Mouse (Mus musculus): ENCODE results near the gene Carnmt1. TPM values are rescaled to one million over a fixed set of nuclear protein-coding genes. Genes with fewer than 3 reads are reported as not detected.

The Carnmt1 gene
- 14.5 and 15.5 TPM in 2 replicates for polyA plus RNA-seq (2015; fragmentation: Nextera tagmentation; extraction: Ambion mirVana)

DNA sequence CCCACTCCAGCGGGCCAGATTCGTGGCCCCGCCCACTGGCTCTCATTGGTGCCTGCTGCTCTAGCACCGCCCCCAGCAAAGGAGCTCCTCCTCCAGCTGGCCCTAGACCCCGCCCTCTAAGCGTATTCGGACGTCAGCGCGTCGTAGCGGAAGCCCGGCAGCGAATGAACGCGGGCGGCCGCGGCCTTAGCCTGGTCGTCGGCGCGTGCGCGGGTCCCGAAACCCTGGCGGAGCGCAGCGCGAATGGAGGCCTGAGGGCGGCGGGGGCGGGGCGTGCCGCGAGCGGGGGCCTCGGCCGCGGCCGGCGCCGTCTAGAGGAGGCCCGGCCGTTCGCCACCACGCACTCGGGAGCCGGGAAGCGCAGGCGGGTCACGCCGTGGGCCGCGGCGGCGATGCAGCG lies at the start of gene Carnmt1:
Gene Carnmt1 (plus strand): TSS at position 157 of the 400 bp plus-strand sequence.
- no peak for TF ChIP-seq CTCF (IDR thresholded peaks at IDR 0.05; ENCODE audit: low read depth)
- no peaks in the 10 kb centered on the region for H3K27me3 ChIP-seq (replicated peaks; ENCODE audit: control insufficient read depth, insufficient read depth, low read length)
- WGBS: under 1% methylated on average over 46 of the region's 58 CpGs

DNA sequence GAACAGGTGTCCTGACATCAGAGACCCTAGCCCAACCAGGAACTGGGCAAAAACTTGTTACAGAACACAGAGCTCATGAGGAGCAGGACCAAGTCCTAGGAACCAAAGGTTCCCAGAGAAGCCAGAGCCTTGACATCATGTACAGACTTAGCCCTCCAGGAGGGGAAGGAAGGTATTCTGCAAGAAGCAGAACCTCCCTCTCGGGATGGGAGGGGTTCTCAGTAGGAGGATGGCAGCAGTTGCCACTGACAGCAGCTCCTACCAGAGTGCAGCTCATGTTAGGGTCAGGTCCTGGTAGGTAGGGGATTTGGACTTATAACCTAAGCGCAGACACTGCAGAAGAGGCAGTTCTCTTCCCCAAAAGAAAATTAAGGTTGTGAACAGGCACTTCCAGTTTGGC lies 46.7 kb upstream of the Carnmt1 start:
- Histone ChIP-seq H3K4me3 (ENCODE audit: low read depth, low read length) (no peak overlapping the region), H3K36me3 (ENCODE audit: control insufficient read depth, insufficient read depth) (no peaks in the 10 kb centered on the region), H3K4me1 (replicated peaks; ENCODE audit: control insufficient read depth, insufficient read depth, low read length) (no peaks in the 10 kb centered on the region; the same call in 1 of the 2 replicates), H3K27ac (ENCODE audit: low read depth, low read length) (no peak overlapping the region), H3K4me2 (replicated peaks; ENCODE audit: low read depth) (no peak overlapping the region), H3K27me3 (replicated peaks; ENCODE audit: control insufficient read depth, insufficient read depth, low read length) (no peaks in the 10 kb centered on the region), H3K9ac (ENCODE audit: low read depth, low read length) (no peak overlapping the region), H3K9me3 (ENCODE audit: control insufficient read depth) (no peaks in the 10 kb centered on the region)
- WGBS: 80% methylated on average over 2 of the region's 2 CpGs
- ATAC-seq: no peak
- TF ChIP-seq CTCF (IDR thresholded peaks at IDR 0.05; ENCODE audit: low read depth): no peak

More for the DNA sequence above, at the start of gene Carnmt1:
- no peaks in the 10 kb centered on the region for H3K9me3 ChIP-seq (ENCODE audit: control insufficient read depth)
- H3K4me1 ChIP-seq (replicated peaks; ENCODE audit: control insufficient read depth, insufficient read depth, low read length): no peaks in the 10 kb centered on the region
- H3K27ac ChIP-seq (ENCODE audit: low read depth, low read length): peak within 1 kb of the TSS; percentile 89
- peak within 1 kb of the TSS; percentile 73 for H3K9ac ChIP-seq (ENCODE audit: low read depth, low read length)
- peak within 1 kb of the TSS; percentile 85 for H3K4me2 ChIP-seq (replicated peaks; ENCODE audit: low read depth)
- H3K36me3 ChIP-seq (ENCODE audit: control insufficient read depth, insufficient read depth): no peaks in the 10 kb centered on the region
- peak; percentile 97 for ATAC-seq
- H3K4me3 ChIP-seq (ENCODE audit: low read depth, low read length): peak within 1 kb of the TSS; percentile 74

DNA sequence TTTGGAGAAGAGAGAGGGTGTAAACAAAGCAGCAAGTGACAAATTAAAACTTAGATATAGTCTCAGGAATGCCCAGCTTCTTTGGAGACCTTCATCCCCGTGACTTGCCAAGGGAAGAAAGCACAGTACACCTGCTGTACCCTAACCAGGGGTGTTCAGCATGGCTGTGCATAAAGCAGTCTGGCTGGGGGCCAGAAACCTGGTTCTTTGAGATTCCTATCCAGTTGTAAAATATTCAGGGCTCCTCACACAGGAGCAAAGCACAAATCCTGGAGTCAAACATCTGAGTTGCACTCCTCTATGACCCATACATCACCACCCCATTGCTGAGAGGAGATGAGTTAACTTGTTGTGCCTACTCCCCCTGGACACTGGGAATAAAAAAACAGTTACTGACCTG lies 41.0 kb upstream of the Carnmt1 start:
- no peak overlapping the region for H3K9ac ChIP-seq (ENCODE audit: low read depth, low read length)
- H3K27ac ChIP-seq (ENCODE audit: low read depth, low read length): no peak overlapping the region
- ATAC-seq: no peak
- peak overlapping the region; percentile 64; the same call in 1 of the 2 replicates for H3K4me2 ChIP-seq (replicated peaks; ENCODE audit: low read depth)
- TF ChIP-seq CTCF (IDR thresholded peaks at IDR 0.05; ENCODE audit: low read depth): no peak
- H3K4me1 ChIP-seq (replicated peaks; ENCODE audit: control insufficient read depth, insufficient read depth, low read length): no peaks in the 10 kb centered on the region
- whole genome bisulfite sequencing: 63% methylated on average over 1 of the region's 1 CpGs
- H3K4me3 ChIP-seq (ENCODE audit: low read depth, low read length): no peak overlapping the region
- H3K27me3 ChIP-seq (replicated peaks; ENCODE audit: control insufficient read depth, insufficient read depth, low read length): no peaks in the 10 kb centered on the region
- no peaks in the 10 kb centered on the region for H3K9me3 ChIP-seq (ENCODE audit: control insufficient read depth)
- H3K36me3 ChIP-seq (ENCODE audit: control insufficient read depth, insufficient read depth): no peaks in the 10 kb centered on the region

DNA sequence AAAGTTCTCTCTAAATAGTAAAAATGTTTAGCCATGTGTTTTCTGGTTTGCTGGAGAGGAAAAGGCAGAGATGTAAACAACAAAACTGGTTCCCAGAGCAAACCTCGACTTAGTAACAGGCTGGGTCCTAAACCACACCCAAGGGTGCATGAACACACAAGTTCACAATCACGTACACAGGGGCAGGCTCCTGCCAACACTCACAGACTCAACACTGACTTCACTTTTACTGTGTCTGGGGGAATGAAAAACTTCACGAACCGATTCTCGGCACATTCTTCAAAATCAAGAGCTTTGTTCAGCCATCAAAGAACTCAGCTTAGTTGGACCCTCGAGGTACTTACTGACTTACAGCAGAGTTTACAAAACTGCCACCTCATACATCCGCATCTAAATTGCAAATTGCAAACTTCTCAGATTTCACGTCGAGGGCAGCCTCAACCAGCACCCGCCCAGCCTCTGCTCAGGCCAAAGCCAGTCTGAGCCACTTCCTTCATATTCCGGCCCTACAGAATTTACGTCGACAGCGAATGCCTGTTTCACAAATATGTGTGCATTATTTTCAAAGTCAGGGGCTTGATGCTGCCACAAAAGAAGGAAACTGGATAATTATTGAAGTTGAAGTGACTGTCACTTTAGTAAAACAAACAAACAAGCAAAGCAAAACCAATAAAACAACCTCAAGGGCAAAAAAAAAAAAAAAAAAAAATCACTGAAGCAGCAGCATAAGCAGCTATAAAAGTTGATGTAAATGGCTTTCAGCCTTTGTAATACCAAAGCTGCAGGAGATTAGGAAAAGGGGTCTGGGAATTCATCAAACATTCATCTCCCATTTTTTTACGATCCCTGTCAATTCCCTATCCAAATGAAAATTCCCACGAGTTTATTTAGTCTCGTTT lies 40.1 kb upstream of the Carnmt1 start:
- ATAC-seq: no peak
- 12% methylated on average over 17 of the region's 17 CpGs for WGBS
- H3K4me2 ChIP-seq (replicated peaks; ENCODE audit: low read depth): peak overlapping the region; percentile 64
- peak overlapping the region; percentile 98 for H3K27ac ChIP-seq (ENCODE audit: low read depth, low read length)
- H3K4me3 ChIP-seq (ENCODE audit: low read depth, low read length): peak overlapping the region; percentile 96
- H3K4me1 ChIP-seq (replicated peaks; ENCODE audit: control insufficient read depth, insufficient read depth, low read length): no peaks in the 10 kb centered on the region
- no peak for TF ChIP-seq CTCF (IDR thresholded peaks at IDR 0.05; ENCODE audit: low read depth)
- no peaks in the 10 kb centered on the region for H3K9me3 ChIP-seq (ENCODE audit: control insufficient read depth)
- H3K36me3 ChIP-seq (ENCODE audit: control insufficient read depth, insufficient read depth): no peaks in the 10 kb centered on the region
- H3K9ac ChIP-seq (ENCODE audit: low read depth, low read length): peak overlapping the region; percentile 93
- H3K27me3 ChIP-seq (replicated peaks; ENCODE audit: control insufficient read depth, insufficient read depth, low read length): no peaks in the 10 kb centered on the region

DNA sequence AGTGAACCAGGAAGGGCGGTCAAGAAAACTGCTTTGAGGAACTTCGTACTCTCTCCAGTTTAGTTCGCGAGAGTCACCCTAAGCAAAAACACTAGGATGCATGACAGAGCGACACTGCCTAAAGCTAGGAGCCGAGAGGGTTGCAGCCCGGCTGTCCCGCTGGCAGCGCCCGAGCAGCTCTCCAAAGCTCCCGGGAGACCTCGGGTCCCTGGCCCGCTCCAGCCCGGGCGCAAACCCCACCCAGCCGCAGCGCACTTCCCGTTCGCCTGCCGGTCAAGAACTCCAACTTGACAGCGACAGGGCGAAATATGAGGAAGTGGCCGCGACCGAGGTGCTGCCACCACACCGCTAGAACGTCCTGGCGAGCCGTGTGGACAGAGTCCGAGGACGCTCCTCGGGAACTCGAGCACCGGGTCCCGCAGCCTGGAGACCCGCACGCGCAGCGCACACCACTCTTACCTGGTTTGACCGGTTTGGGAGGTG lies 39.4 kb upstream of the Carnmt1 start:
- H3K36me3 ChIP-seq (ENCODE audit: control insufficient read depth, insufficient read depth): no peaks in the 10 kb centered on the region
- under 1% methylated on average over 40 of the region's 40 CpGs for WGBS
- TF ChIP-seq CTCF (IDR thresholded peaks at IDR 0.05; ENCODE audit: low read depth): peak; percentile 11; the same call in 1 of the 2 replicates
- no peaks in the 10 kb centered on the region for H3K9me3 ChIP-seq (ENCODE audit: control insufficient read depth)
- peak overlapping the region; percentile 93 for H3K9ac ChIP-seq (ENCODE audit: low read depth, low read length)
- peak; percentile 64 for ATAC-seq
- no peaks in the 10 kb centered on the region for H3K4me1 ChIP-seq (replicated peaks; ENCODE audit: control insufficient read depth, insufficient read depth, low read length)
- no peaks in the 10 kb centered on the region for H3K27me3 ChIP-seq (replicated peaks; ENCODE audit: control insufficient read depth, insufficient read depth, low read length)
- peak overlapping the region; percentile 64 for H3K4me2 ChIP-seq (replicated peaks; ENCODE audit: low read depth)
- H3K4me3 ChIP-seq (ENCODE audit: low read depth, low read length): peak overlapping the region; percentile 96
- H3K27ac ChIP-seq (ENCODE audit: low read depth, low read length): peak overlapping the region; percentile 98

DNA sequence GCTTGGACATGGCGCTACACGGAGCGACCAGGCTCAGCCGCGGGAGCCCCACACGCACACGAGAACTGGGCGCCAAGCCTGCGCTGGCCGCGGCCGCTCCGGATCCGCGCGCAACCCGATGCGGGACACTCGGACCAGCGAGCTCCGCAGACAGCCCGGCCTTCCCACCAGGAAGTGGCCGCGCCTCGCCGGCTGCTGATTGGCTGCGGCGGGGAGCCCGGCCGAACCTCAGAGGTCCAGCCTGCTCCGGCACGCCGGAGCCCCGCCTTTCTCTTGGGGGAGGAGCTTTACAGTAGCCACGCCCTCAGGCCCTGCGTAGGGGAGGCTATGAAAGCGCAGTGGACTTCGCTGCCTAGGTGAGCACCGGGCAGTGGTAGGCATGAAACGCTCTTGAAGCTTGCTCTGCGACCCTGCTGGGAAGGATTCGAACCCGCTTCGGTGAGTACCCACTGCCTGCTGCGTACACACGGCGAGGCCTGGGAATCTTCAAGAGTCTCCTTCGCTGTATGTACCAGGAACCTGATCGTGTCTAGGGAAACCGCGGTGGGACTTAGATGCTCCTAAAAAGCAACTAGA lies 38.8 kb upstream of the Carnmt1 start, which contains the start of the genes Ostf1 and Nmrk1:
Gene Ostf1 (minus strand): TSS at position 180 of the 576 bp plus-strand sequence.
Gene Nmrk1 (plus strand): TSS at position 307 of the 576 bp plus-strand sequence.
- WGBS: under 1% methylated on average over 50 of the region's 51 CpGs
- no peaks in the 10 kb centered on the region for H3K36me3 ChIP-seq (ENCODE audit: control insufficient read depth, insufficient read depth)
- peak within 1 kb of the TSS; percentile 96 for H3K4me3 ChIP-seq (ENCODE audit: low read depth, low read length)
- peak within 1 kb of the TSS; percentile 64 for H3K4me2 ChIP-seq (replicated peaks; ENCODE audit: low read depth)
- H3K9ac ChIP-seq (ENCODE audit: low read depth, low read length): peak within 1 kb of the TSS; percentile 93
- 0 out of 2 replicates have a peak, but pooled peaks have one; percentile 6 for TF ChIP-seq CTCF (IDR thresholded peaks at IDR 0.05; ENCODE audit: low read depth)
- H3K9me3 ChIP-seq (ENCODE audit: control insufficient read depth): no peaks in the 10 kb centered on the region
- no peaks in the 10 kb centered on the region for H3K4me1 ChIP-seq (replicated peaks; ENCODE audit: control insufficient read depth, insufficient read depth, low read length)
- H3K27me3 ChIP-seq (replicated peaks; ENCODE audit: control insufficient read depth, insufficient read depth, low read length): no peaks in the 10 kb centered on the region
- H3K27ac ChIP-seq (ENCODE audit: low read depth, low read length): peak within 1 kb of the TSS; percentile 98
- peak; percentile 99 for ATAC-seq
